Mouse (Mus musculus): ENCODE measurements around the gene Kdm8.

DNA sequence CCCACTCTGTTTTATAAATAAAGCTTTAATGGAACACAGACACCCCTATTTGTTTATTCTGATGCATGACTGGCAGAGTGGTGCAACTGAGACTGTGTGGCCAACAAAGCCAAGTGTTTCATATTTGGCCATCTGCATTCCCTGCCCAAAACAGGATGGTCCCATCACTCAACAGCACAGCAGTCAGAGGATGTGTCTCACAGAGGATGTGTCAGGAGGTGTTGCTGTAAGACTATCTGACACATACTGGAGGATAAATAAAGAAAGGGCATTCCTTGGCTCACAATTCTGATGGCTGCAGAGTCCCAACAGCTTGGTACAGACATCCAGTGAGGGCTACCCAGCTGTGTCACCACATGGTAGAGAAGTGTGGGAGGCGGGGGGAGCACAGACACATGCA, 6.2 kb downstream of the Kdm8 start:
- TF ChIP-seq CTCF (IDR thresholded peaks at IDR 0.05; ENCODE audit: control insufficient read depth, insufficient read depth, insufficient replicate concordance, low read depth, low read length) (no peak), POLR2A (IDR thresholded peaks at IDR 0.05; ENCODE audit: control insufficient read depth, low read depth, low read length) (no peak)

Measured in testis, adult 2 months (tissue).